Mouse (Mus musculus): ENCODE data around the gene Tab1. TPM values are rescaled to one million over a fixed set of nuclear protein-coding genes. Genes with fewer than 3 reads are reported as not detected.

Tab1 gene
- polyA plus RNA-seq, 1 experiment from 2014 or later = 21.6 TPM

- H3K27me3 ChIP-seq (ENCODE audit: control insufficient read depth, insufficient read depth, low read length) = no peaks in the 10 kb centered on the region
- H3K4me2 ChIP-seq (replicated peaks; ENCODE audit: low read depth, low read length) = no peak overlapping the region
- no peaks in the 10 kb centered on the region for H3K36me3 ChIP-seq (ENCODE audit: control insufficient read depth, insufficient read depth, low read length)
- DNase-seq (ENCODE audit: low spot score) (no peak), ATAC-seq (ENCODE audit: low FRiP score) (no peak)
- no peak overlapping the region for H3K9ac ChIP-seq (ENCODE audit: low read depth, low read length)
- H3K27ac ChIP-seq (ENCODE audit: low read depth, low read length) = no peak overlapping the region
- WGBS = 95% methylated on average over 7 of the region's 7 CpGs
- no peaks in the 10 kb centered on the region for H3K9me3 ChIP-seq (ENCODE audit: control insufficient read depth, low read length)
- no peak overlapping the region for H3K4me3 ChIP-seq (ENCODE audit: low read depth, low read length)
- H3K4me1 ChIP-seq (replicated peaks; ENCODE audit: control insufficient read depth, insufficient read depth, low read length) = no peaks in the 10 kb centered on the region
Observed at GRCm38 (mm10) chr15:80181561-80181960, 48.6 kb downstream of the Tab1 start.

- DNase-seq (ENCODE audit: low spot score) (no peak), ATAC-seq (ENCODE audit: low FRiP score) (no peak)
- H3K27ac ChIP-seq (ENCODE audit: low read depth, low read length) = no peak overlapping the region
- no peaks in the 10 kb centered on the region for H3K36me3 ChIP-seq (ENCODE audit: control insufficient read depth, insufficient read depth, low read length)
- 93% methylated on average over 4 of the region's 4 CpGs for WGBS
- no peak overlapping the region for H3K9ac ChIP-seq (ENCODE audit: low read depth, low read length)
- no peaks in the 10 kb centered on the region for H3K27me3 ChIP-seq (ENCODE audit: control insufficient read depth, insufficient read depth, low read length)
- H3K4me2 ChIP-seq (replicated peaks; ENCODE audit: low read depth, low read length) = no peak overlapping the region
- H3K4me3 ChIP-seq (ENCODE audit: low read depth, low read length) = no peak overlapping the region
- H3K9me3 ChIP-seq (ENCODE audit: control insufficient read depth, low read length) = no peaks in the 10 kb centered on the region
- no peaks in the 10 kb centered on the region for H3K4me1 ChIP-seq (replicated peaks; ENCODE audit: control insufficient read depth, insufficient read depth, low read length)
Observed at GRCm38 (mm10) chr15:80182072-80182700, 49.3 kb downstream of the Tab1 start.

GRCm38 (mm10) chr15:80188927-80189326, 56.0 kb downstream of the Tab1 start:
- Histone ChIP-seq H3K4me1 (replicated peaks; ENCODE audit: control insufficient read depth, insufficient read depth, low read length) (peaks cover 3% of the 10 kb centered on the region; the same call in 1 of the 2 replicates), H3K27ac (ENCODE audit: low read depth, low read length) (no peak overlapping the region), H3K9ac (ENCODE audit: low read depth, low read length) (no peak overlapping the region), H3K4me2 (replicated peaks; ENCODE audit: low read depth, low read length) (no peak overlapping the region), H3K36me3 (ENCODE audit: control insufficient read depth, insufficient read depth, low read length) (no peaks in the 10 kb centered on the region), H3K4me3 (ENCODE audit: low read depth, low read length) (no peak overlapping the region), H3K9me3 (ENCODE audit: control insufficient read depth, low read length) (no peaks in the 10 kb centered on the region), H3K27me3 (ENCODE audit: control insufficient read depth, insufficient read depth, low read length) (no peaks in the 10 kb centered on the region)
- 82% methylated on average over 5 of the region's 5 CpGs for WGBS
- ATAC-seq (ENCODE audit: low FRiP score) (no peak), DNase-seq (ENCODE audit: low spot score) (no peak)

GRCm38 (mm10) chr15:80190075-80190474, 57.1 kb downstream of the Tab1 start:
- Histone ChIP-seq H3K4me3 (ENCODE audit: low read depth, low read length) (no peak overlapping the region), H3K9me3 (ENCODE audit: control insufficient read depth, low read length) (no peaks in the 10 kb centered on the region), H3K27me3 (ENCODE audit: control insufficient read depth, insufficient read depth, low read length) (no peaks in the 10 kb centered on the region), H3K4me2 (replicated peaks; ENCODE audit: low read depth, low read length) (no peak overlapping the region), H3K4me1 (replicated peaks; ENCODE audit: control insufficient read depth, insufficient read depth, low read length) (peaks cover 3% of the 10 kb centered on the region; the same call in 1 of the 2 replicates), H3K9ac (ENCODE audit: low read depth, low read length) (no peak overlapping the region), H3K27ac (ENCODE audit: low read depth, low read length) (no peak overlapping the region), H3K36me3 (ENCODE audit: control insufficient read depth, insufficient read depth, low read length) (no peaks in the 10 kb centered on the region)
- WGBS = 57% methylated on average over 4 of the region's 4 CpGs
- ATAC-seq (ENCODE audit: low FRiP score) (no peak), DNase-seq (ENCODE audit: low spot score) (no peak)

- no peak for ATAC-seq (ENCODE audit: low FRiP score)
- 69% methylated on average over 8 of the region's 8 CpGs for WGBS
Observed at GRCm38 (mm10) chr15:80191585-80192245, 58.8 kb downstream of the Tab1 start.

GRCm38 (mm10) chr15:80192246-80192585, 59.3 kb downstream of the Tab1 start:
- no peak for DNase-seq (ENCODE audit: low spot score)
- H3K27ac ChIP-seq (ENCODE audit: low read depth, low read length) = no peak overlapping the region
- no peak for ATAC-seq (ENCODE audit: low FRiP score)
- H3K9me3 ChIP-seq (ENCODE audit: control insufficient read depth, low read length) = no peaks in the 10 kb centered on the region
- H3K4me1 ChIP-seq (replicated peaks; ENCODE audit: control insufficient read depth, insufficient read depth, low read length) = peaks cover 3% of the 10 kb centered on the region; the same call in 1 of the 2 replicates
- H3K4me2 ChIP-seq (replicated peaks; ENCODE audit: low read depth, low read length) = no peak overlapping the region
- WGBS = 94% methylated on average over 5 of the region's 6 CpGs
- H3K27me3 ChIP-seq (ENCODE audit: control insufficient read depth, insufficient read depth, low read length) = no peaks in the 10 kb centered on the region
- no peaks in the 10 kb centered on the region for H3K36me3 ChIP-seq (ENCODE audit: control insufficient read depth, insufficient read depth, low read length)
- no peak overlapping the region for H3K9ac ChIP-seq (ENCODE audit: low read depth, low read length)
- no peak overlapping the region for H3K4me3 ChIP-seq (ENCODE audit: low read depth, low read length)

More at GRCm38 (mm10) chr15:80191585-80192245, 58.8 kb downstream of the Tab1 start:
- H3K4me3 ChIP-seq (ENCODE audit: low read depth, low read length) = no peak overlapping the region
- H3K4me1 ChIP-seq (replicated peaks; ENCODE audit: control insufficient read depth, insufficient read depth, low read length) = peaks cover 3% of the 10 kb centered on the region; the same call in 1 of the 2 replicates
- H3K27me3 ChIP-seq (ENCODE audit: control insufficient read depth, insufficient read depth, low read length) = no peaks in the 10 kb centered on the region
- H3K9me3 ChIP-seq (ENCODE audit: control insufficient read depth, low read length) = no peaks in the 10 kb centered on the region
- H3K9ac ChIP-seq (ENCODE audit: low read depth, low read length) = no peak overlapping the region
- H3K27ac ChIP-seq (ENCODE audit: low read depth, low read length) = no peak overlapping the region
- H3K4me2 ChIP-seq (replicated peaks; ENCODE audit: low read depth, low read length) = no peak overlapping the region
- H3K36me3 ChIP-seq (ENCODE audit: control insufficient read depth, insufficient read depth, low read length) = no peaks in the 10 kb centered on the region
- no peak for DNase-seq (ENCODE audit: low spot score)

GRCm38 (mm10) chr15:80192847-80193246, 59.9 kb downstream of the Tab1 start:
- Histone ChIP-seq H3K4me1 (replicated peaks; ENCODE audit: control insufficient read depth, insufficient read depth, low read length) (peaks cover 3% of the 10 kb centered on the region; the same call in 1 of the 2 replicates), H3K27ac (ENCODE audit: low read depth, low read length) (no peak overlapping the region), H3K9me3 (ENCODE audit: control insufficient read depth, low read length) (no peaks in the 10 kb centered on the region), H3K4me2 (replicated peaks; ENCODE audit: low read depth, low read length) (no peak overlapping the region), H3K9ac (ENCODE audit: low read depth, low read length) (no peak overlapping the region), H3K27me3 (ENCODE audit: control insufficient read depth, insufficient read depth, low read length) (no peaks in the 10 kb centered on the region), H3K36me3 (ENCODE audit: control insufficient read depth, insufficient read depth, low read length) (no peaks in the 10 kb centered on the region), H3K4me3 (ENCODE audit: low read depth, low read length) (no peak overlapping the region)
- WGBS = 81% methylated on average over 7 of the region's 7 CpGs
- ATAC-seq (ENCODE audit: low FRiP score) = no peak
- DNase-seq (ENCODE audit: low spot score) = no peak

- DNase-seq (ENCODE audit: low spot score) (no peak), ATAC-seq (ENCODE audit: low FRiP score) (no peak)
- H3K36me3 ChIP-seq (ENCODE audit: control insufficient read depth, insufficient read depth, low read length) = no peaks in the 10 kb centered on the region
- no peaks in the 10 kb centered on the region for H3K27me3 ChIP-seq (ENCODE audit: control insufficient read depth, insufficient read depth, low read length)
- WGBS = 56% methylated on average over 2 of the region's 2 CpGs
- H3K27ac ChIP-seq (ENCODE audit: low read depth, low read length) = no peak overlapping the region
- no peaks in the 10 kb centered on the region for H3K4me1 ChIP-seq (replicated peaks; ENCODE audit: control insufficient read depth, insufficient read depth, low read length)
- H3K4me2 ChIP-seq (replicated peaks; ENCODE audit: low read depth, low read length) = no peak overlapping the region
- H3K4me3 ChIP-seq (ENCODE audit: low read depth, low read length) = no peak overlapping the region
- H3K9me3 ChIP-seq (ENCODE audit: control insufficient read depth, low read length) = no peaks in the 10 kb centered on the region
- no peak overlapping the region for H3K9ac ChIP-seq (ENCODE audit: low read depth, low read length)
Observed at GRCm38 (mm10) chr15:80199556-80199955, 66.6 kb downstream of the Tab1 start.
